Mouse (Mus musculus): ENCODE results near the gene Caml. TPM values are rescaled to one million over a fixed set of nuclear protein-coding genes. Genes with fewer than 3 reads are reported as not detected.

Caml gene
- total and polyA plus RNA-seq, 3 experiments, result 29.9 to 49.9 (median 38.2) TPM

GRCm38 (mm10) chr13:55622649-55623541 is at the start of gene Caml (continued):
- TF ChIP-seq RCOR1 (conservative IDR thresholded peaks at IDR 0.05; ENCODE audit: low read depth, low read length), result peak; percentile 92

GRCm38 (mm10) chr13:55573432-55573831 is 49.4 kb upstream of the Caml start, which contains the start of gene Tmed9:
Tmed9 (plus strand) TSS chr13:55573732.
- in situ Hi-C loops (cut with MboI; ENCODE audit: low pct_ligation_motif_present, low pct_unique_long_range_greater_than_20kb, low sequenced_read_pairs), result no loop called here

GRCm38 (mm10) chr13:55574321-55574720 is 48.5 kb upstream of the Caml start:
- dilution Hi-C loops (cut with MboI; ENCODE audit: extremely low pct_ligation_motif_present, extremely low pct_unique_long_range_greater_than_20kb, low sequenced_read_pairs) (no loop called here), in situ Hi-C loops (cut with MboI; ENCODE audit: low pct_ligation_motif_present, low pct_unique_long_range_greater_than_20kb, low sequenced_read_pairs) (no loop called here)
- peaks cover 10% of the 10 kb centered on the region for H3K9me3 ChIP-seq (replicated peaks; ENCODE audit: low read length)
- no peak for DNase-seq (ENCODE audit: extremely low read depth)
- H3K36me3 ChIP-seq (replicated peaks in 1 of 2; ENCODE audit: control insufficient read depth in 1 of 2, insufficient read depth in 1 of 2, low read length in 1 of 2), result peaks cover 0 to 6% of the 10 kb centered on the region in 2 experiments
- H3K27ac ChIP-seq (ENCODE audit: insufficient read depth, low read depth), result no peak overlapping the region
- H3K79me2 ChIP-seq (replicated peaks; ENCODE audit: control insufficient read depth, extremely low read depth, insufficient read depth, poor library complexity, severe bottlenecking), result peaks cover 15% of the 10 kb centered on the region
- peaks cover 6 to 24% of the 10 kb centered on the region in 2 experiments for H3K4me1 ChIP-seq (ENCODE audit: control insufficient read depth in 1 of 2, insufficient read depth in 2 of 2)
- no peak overlapping the region for H3K4me2 ChIP-seq (ENCODE audit: insufficient read depth, low read depth, poor library complexity, severe bottlenecking)
- H3K4me3 ChIP-seq (replicated peaks in 1 of 3; ENCODE audit: low read depth in 2 of 3, low read length in 2 of 3, poor library complexity in 1 of 3), result no peak overlapping the region
- no peak overlapping the region for H3K9ac ChIP-seq (ENCODE audit: insufficient read depth, low read depth)
- TF ChIP-seq ZNF384 (IDR thresholded peaks at IDR 0.05; ENCODE audit: low read depth, low read length) (peak; percentile 97), IRF4 (IDR thresholded peaks at IDR 0.05; ENCODE audit: low read depth, low read length) (no peak)
- no peaks in the 10 kb centered on the region for H3K27me3 ChIP-seq (replicated peaks)

More at GRCm38 (mm10) chr13:55573432-55573831, 49.4 kb upstream of the Caml start, which contains the start of gene Tmed9:
- peaks cover 10% of the 10 kb centered on the region for H3K9me3 ChIP-seq (replicated peaks; ENCODE audit: low read length)
- peaks cover 7 to 29% of the 10 kb centered on the region in 2 experiments for H3K4me1 ChIP-seq (ENCODE audit: control insufficient read depth in 1 of 2, insufficient read depth in 2 of 2)
- no peaks in the 10 kb centered on the region for H3K27me3 ChIP-seq (replicated peaks)
- peaks cover 16% of the 10 kb centered on the region for H3K79me2 ChIP-seq (replicated peaks; ENCODE audit: control insufficient read depth, extremely low read depth, insufficient read depth, poor library complexity, severe bottlenecking)
- H3K9ac ChIP-seq (ENCODE audit: insufficient read depth, low read depth), result no peak within 1 kb of the TSS
- H3K4me2 ChIP-seq (ENCODE audit: insufficient read depth, low read depth, poor library complexity, severe bottlenecking), result no peak within 1 kb of the TSS
- TF ChIP-seq NELFE (IDR thresholded peaks at IDR 0.05; ENCODE audit: low read depth, low read length) (no peak), ZKSCAN1 (IDR thresholded peaks at IDR 0.05; ENCODE audit: borderline replicate concordance, low read depth, low read length) (no peak), RCOR1 (conservative IDR thresholded peaks at IDR 0.05; ENCODE audit: low read depth, low read length) (no peak), MAX (IDR thresholded peaks at IDR 0.05; ENCODE audit: low read length) (no peak), POLR2A (IDR thresholded peaks at IDR 0.05; ENCODE audit: low read depth, low read length) (no peak), USF1 (IDR thresholded peaks at IDR 0.05; ENCODE audit: low read depth, low read length) (no peak), CHD2 (IDR thresholded peaks at IDR 0.05; ENCODE audit: low read length) (no peak), KAT2A (IDR thresholded peaks at IDR 0.05; ENCODE audit: insufficient replicate concordance, low read length) (no peak), SIN3A (IDR thresholded peaks at IDR 0.05; ENCODE audit: low read length) (no peak), JUN (IDR thresholded peaks at IDR 0.05; ENCODE audit: insufficient read depth, low read depth, low read length) (no peak), MAZ (IDR thresholded peaks at IDR 0.05; ENCODE audit: low read depth, low read length) (no peak), CTCF (conservative IDR thresholded peaks at IDR 0.05 in 1 of 2, IDR thresholded peaks at IDR 0.05 in 1 of 2; ENCODE audit: low read depth in 2 of 2, low read length in 2 of 2) (no peak)
- no peak within 1 kb of the TSS for H3K27ac ChIP-seq (ENCODE audit: insufficient read depth, low read depth)
- dilution Hi-C loops (cut with MboI; ENCODE audit: extremely low pct_ligation_motif_present, extremely low pct_unique_long_range_greater_than_20kb, low sequenced_read_pairs), result no loop called here
- no peak within 1 kb of the TSS for H3K4me3 ChIP-seq (replicated peaks in 1 of 3; ENCODE audit: low read depth in 2 of 3, low read length in 2 of 3, poor library complexity in 1 of 3)
- H3K36me3 ChIP-seq (replicated peaks in 1 of 2; ENCODE audit: control insufficient read depth in 1 of 2, insufficient read depth in 1 of 2, low read length in 1 of 2), result peaks cover 0 to 12% of the 10 kb centered on the region in 2 experiments
- no peak for DNase-seq (ENCODE audit: extremely low read depth)
